Mouse (Mus musculus): ENCODE measurements at regions not wholly inside any gene's neighbourhood (a gene's known extent, or its start where the extent isn't known, plus 50 kb on each side); places are given as distances from the start of the nearest gene placed in this dataset.
"Not testable (repeated sequence)": the region's sequence is repeated elsewhere in the genome, so short reads cannot be mapped to it uniquely, and the experiment has no call there.

- Histone ChIP-seq H3K27me3 (ENCODE audit: control insufficient read depth, insufficient read depth, low read length) (no peaks in the 10 kb centered on the region), H3K4me1 (ENCODE audit: control insufficient read depth in 2 of 2, insufficient read depth in 2 of 2, low read length in 2 of 2) (peaks cover 3 to 6% of the 10 kb centered on the region in 2 experiments; a peak in 2 of 4 replicates), H3K36me3 (ENCODE audit: control insufficient read depth, insufficient read depth, low read length) (no peaks in the 10 kb centered on the region), H3K9me3 (ENCODE audit: control insufficient read depth, low read length) (no peaks in the 10 kb centered on the region), H3K27ac (replicated peaks in 1 of 2; ENCODE audit: control insufficient read depth in 1 of 2, insufficient read depth in 1 of 2, low read depth in 2 of 2, low read length in 2 of 2) (no peak overlapping the region), H3K4me2 (ENCODE audit: low read length) (no peak overlapping the region), H3K4me3 (ENCODE audit: control insufficient read depth in 1 of 2, insufficient read depth in 1 of 2, low read depth in 1 of 2, low read length in 2 of 2) (no peak overlapping the region), H3K9ac (ENCODE audit: low read length) (no peak overlapping the region)
- 73% methylated on average over 4 of the region's 4 CpGs for WGBS
- ATAC-seq (ENCODE audit: insufficient number of reproducible peaks, insufficient read depth, low FRiP score, low read depth), result no peak
These were observed 367.7 kb downstream of the Tox3 start for GRCm38 (mm10) chr8:89980441-89980840.

- 83% methylated on average over 1 of the region's 1 CpGs for WGBS
- Histone ChIP-seq H3K4me2 (ENCODE audit: low read length) (no peak overlapping the region), H3K9ac (ENCODE audit: low read length) (no peak overlapping the region), H3K4me1 (ENCODE audit: control insufficient read depth in 2 of 2, insufficient read depth in 2 of 2, low read length in 2 of 2) (peaks cover 0 to 2% of the 10 kb centered on the region in 2 experiments; a peak in 1 of 4 replicates), H3K36me3 (ENCODE audit: control insufficient read depth, insufficient read depth, low read length) (no peaks in the 10 kb centered on the region), H3K9me3 (ENCODE audit: control insufficient read depth, low read length) (no peaks in the 10 kb centered on the region), H3K4me3 (ENCODE audit: control insufficient read depth in 1 of 2, insufficient read depth in 1 of 2, low read depth in 1 of 2, low read length in 2 of 2) (no peak overlapping the region), H3K27me3 (ENCODE audit: control insufficient read depth, insufficient read depth, low read length) (no peaks in the 10 kb centered on the region), H3K27ac (replicated peaks in 1 of 2; ENCODE audit: control insufficient read depth in 1 of 2, insufficient read depth in 1 of 2, low read depth in 2 of 2, low read length in 2 of 2) (no peak overlapping the region)
- no peak for ATAC-seq (ENCODE audit: insufficient number of reproducible peaks, insufficient read depth, low FRiP score, low read depth)
These were observed 385.3 kb downstream of the Tox3 start for GRCm38 (mm10) chr8:89962799-89963198.

GRCm38 (mm10) chr8:89957486-89957885 lies 390.7 kb downstream of the Tox3 start:
- H3K4me1 ChIP-seq (ENCODE audit: control insufficient read depth in 2 of 2, insufficient read depth in 2 of 2, low read length in 2 of 2), result peaks cover 4 to 10% of the 10 kb centered on the region in 2 experiments; a peak in 3 of 4 replicates
- H3K9me3 ChIP-seq (ENCODE audit: control insufficient read depth, low read length), result no peaks in the 10 kb centered on the region
- ATAC-seq (ENCODE audit: insufficient number of reproducible peaks, insufficient read depth, low FRiP score, low read depth), result no peak
- H3K9ac ChIP-seq (ENCODE audit: low read length), result no peak overlapping the region
- H3K27me3 ChIP-seq (ENCODE audit: control insufficient read depth, insufficient read depth, low read length), result no peaks in the 10 kb centered on the region
- no peak overlapping the region for H3K4me3 ChIP-seq (ENCODE audit: control insufficient read depth in 1 of 2, insufficient read depth in 1 of 2, low read depth in 1 of 2, low read length in 2 of 2)
- H3K4me2 ChIP-seq (ENCODE audit: low read length), result no peak overlapping the region
- 0 out of 4 replicates have a peak overlapping the region, but pooled peaks of 1 of the 2 experiments have one; percentile 6 for H3K27ac ChIP-seq (replicated peaks in 1 of 2; ENCODE audit: control insufficient read depth in 1 of 2, insufficient read depth in 1 of 2, low read depth in 2 of 2, low read length in 2 of 2)
- H3K36me3 ChIP-seq (ENCODE audit: control insufficient read depth, insufficient read depth, low read length), result no peaks in the 10 kb centered on the region

GRCm38 (mm10) chr8:89956482-89957020 lies 391.6 kb downstream of the Tox3 start:
- peak; percentile 61 for ATAC-seq (ENCODE audit: insufficient number of reproducible peaks, insufficient read depth, low FRiP score, low read depth)
- H3K4me2 ChIP-seq (ENCODE audit: low read length), result no peak overlapping the region; the same call in 1 of the 2 replicates
- H3K4me1 ChIP-seq (ENCODE audit: control insufficient read depth in 2 of 2, insufficient read depth in 2 of 2, low read length in 2 of 2), result peaks cover 4 to 10% of the 10 kb centered on the region in 2 experiments; a peak in 3 of 4 replicates
- H3K9me3 ChIP-seq (ENCODE audit: control insufficient read depth, low read length), result no peaks in the 10 kb centered on the region; the same call in 1 of the 2 replicates
- no peaks in the 10 kb centered on the region for H3K27me3 ChIP-seq (ENCODE audit: control insufficient read depth, insufficient read depth, low read length)
- no peak overlapping the region for H3K9ac ChIP-seq (ENCODE audit: low read length)
- peak overlapping the region; percentile 76 to 82 for H3K27ac ChIP-seq (replicated peaks in 1 of 2; ENCODE audit: control insufficient read depth in 1 of 2, insufficient read depth in 1 of 2, low read depth in 2 of 2, low read length in 2 of 2)
- 17% methylated on average over 11 of the region's 11 CpGs for WGBS
- no peaks in the 10 kb centered on the region for H3K36me3 ChIP-seq (ENCODE audit: control insufficient read depth, insufficient read depth, low read length)
- no peak overlapping the region for H3K4me3 ChIP-seq (ENCODE audit: control insufficient read depth in 1 of 2, insufficient read depth in 1 of 2, low read depth in 1 of 2, low read length in 2 of 2)

- Histone ChIP-seq H3K4me3 (ENCODE audit: control insufficient read depth in 1 of 2, insufficient read depth in 1 of 2, low read depth in 1 of 2, low read length in 2 of 2) (no peak overlapping the region), H3K27me3 (ENCODE audit: control insufficient read depth, insufficient read depth, low read length) (no peaks in the 10 kb centered on the region), H3K9me3 (ENCODE audit: control insufficient read depth, low read length) (no peaks in the 10 kb centered on the region), H3K4me1 (ENCODE audit: control insufficient read depth in 2 of 2, insufficient read depth in 2 of 2, low read length in 2 of 2) (peaks cover 3 to 7% of the 10 kb centered on the region in 2 experiments; a peak in 2 of 4 replicates), H3K36me3 (ENCODE audit: control insufficient read depth, insufficient read depth, low read length) (no peaks in the 10 kb centered on the region), H3K4me2 (ENCODE audit: low read length) (no peak overlapping the region), H3K9ac (ENCODE audit: low read length) (no peak overlapping the region), H3K27ac (replicated peaks in 1 of 2; ENCODE audit: control insufficient read depth in 1 of 2, insufficient read depth in 1 of 2, low read depth in 2 of 2, low read length in 2 of 2) (no peak overlapping the region)
- WGBS, result 73% methylated on average over 1 of the region's 1 CpGs
- ATAC-seq (ENCODE audit: insufficient number of reproducible peaks, insufficient read depth, low FRiP score, low read depth), result no peak; the same call in 1 of the 2 replicates
These were observed 409.3 kb downstream of the Tox3 start for GRCm38 (mm10) chr8:89938836-89939235.

- no peak for ATAC-seq (ENCODE audit: insufficient number of reproducible peaks, insufficient read depth, low FRiP score, low read depth)
- Histone ChIP-seq H3K27ac (replicated peaks in 1 of 2; ENCODE audit: control insufficient read depth in 1 of 2, insufficient read depth in 1 of 2, low read depth in 2 of 2, low read length in 2 of 2) (no peak overlapping the region), H3K36me3 (ENCODE audit: control insufficient read depth, insufficient read depth, low read length) (no peaks in the 10 kb centered on the region), H3K27me3 (ENCODE audit: control insufficient read depth, insufficient read depth, low read length) (no peaks in the 10 kb centered on the region), H3K4me2 (ENCODE audit: low read length) (no peak overlapping the region), H3K9ac (ENCODE audit: low read length) (no peak overlapping the region), H3K9me3 (ENCODE audit: control insufficient read depth, low read length) (no peaks in the 10 kb centered on the region), H3K4me3 (ENCODE audit: control insufficient read depth in 1 of 2, insufficient read depth in 1 of 2, low read depth in 1 of 2, low read length in 2 of 2) (no peak overlapping the region), H3K4me1 (ENCODE audit: control insufficient read depth in 2 of 2, insufficient read depth in 2 of 2, low read length in 2 of 2) (peaks cover 3 to 7% of the 10 kb centered on the region in 2 experiments; a peak in 2 of 4 replicates)
- 84% methylated on average over 2 of the region's 2 CpGs for WGBS
These were observed 413.6 kb downstream of the Tox3 start for GRCm38 (mm10) chr8:89934521-89934920.

GRCm38 (mm10) chr8:89926666-89927232 lies 421.4 kb downstream of the Tox3 start:
- no peak overlapping the region for H3K4me2 ChIP-seq (ENCODE audit: low read length)
- H3K4me3 ChIP-seq (ENCODE audit: control insufficient read depth in 1 of 2, insufficient read depth in 1 of 2, low read depth in 1 of 2, low read length in 2 of 2), result no peak overlapping the region
- H3K27me3 ChIP-seq (ENCODE audit: control insufficient read depth, insufficient read depth, low read length), result no peaks in the 10 kb centered on the region
- WGBS, result 35% methylated on average over 3 of the region's 3 CpGs
- no peak for ATAC-seq (ENCODE audit: insufficient number of reproducible peaks, insufficient read depth, low FRiP score, low read depth)
- H3K36me3 ChIP-seq (ENCODE audit: control insufficient read depth, insufficient read depth, low read length), result no peaks in the 10 kb centered on the region
- no peak overlapping the region for H3K27ac ChIP-seq (replicated peaks in 1 of 2; ENCODE audit: control insufficient read depth in 1 of 2, insufficient read depth in 1 of 2, low read depth in 2 of 2, low read length in 2 of 2)
- H3K9me3 ChIP-seq (ENCODE audit: control insufficient read depth, low read length), result no peaks in the 10 kb centered on the region
- no peaks in the 10 kb centered on the region for H3K4me1 ChIP-seq (ENCODE audit: control insufficient read depth in 2 of 2, insufficient read depth in 2 of 2, low read length in 2 of 2)
- H3K9ac ChIP-seq (ENCODE audit: low read length), result no peak overlapping the region

GRCm38 (mm10) chr8:89924697-89925096 lies 423.4 kb downstream of the Tox3 start:
- H3K4me3 ChIP-seq (ENCODE audit: control insufficient read depth in 1 of 2, insufficient read depth in 1 of 2, low read depth in 1 of 2, low read length in 2 of 2); H3K9ac ChIP-seq (ENCODE audit: low read length); H3K9me3 ChIP-seq (ENCODE audit: control insufficient read depth, low read length); H3K36me3 ChIP-seq (ENCODE audit: control insufficient read depth, insufficient read depth, low read length); H3K27ac ChIP-seq (replicated peaks in 1 of 2; ENCODE audit: control insufficient read depth in 1 of 2, insufficient read depth in 1 of 2, low read depth in 2 of 2, low read length in 2 of 2); ATAC-seq (ENCODE audit: insufficient number of reproducible peaks, insufficient read depth, low FRiP score, low read depth); H3K27me3 ChIP-seq (ENCODE audit: control insufficient read depth, insufficient read depth, low read length); H3K4me1 ChIP-seq (ENCODE audit: control insufficient read depth in 2 of 2, insufficient read depth in 2 of 2, low read length in 2 of 2); H3K4me2 ChIP-seq (ENCODE audit: low read length): not testable (repeated sequence)
- WGBS, result 95% methylated on average over 10 of the region's 22 CpGs
